Mouse (Mus musculus): Measurements from ENCODE around the gene Dscaml1. TPM values are rescaled to one million over a fixed set of nuclear protein-coding genes. Genes with fewer than 3 reads are reported as not detected.

The Dscaml1 gene
- total RNA-seq, 1 experiment, result 1.3 TPM

GRCm38 (mm10) chr9:45549796-45550195, 123.4 kb downstream of the Dscaml1 start:
- no peaks in the 10 kb centered on the region for H3K9me3 ChIP-seq (ENCODE audit: control insufficient read depth, insufficient read depth, low read depth, low read length)
- TF ChIP-seq HCFC1 (IDR thresholded peaks at IDR 0.05; ENCODE audit: borderline replicate concordance, insufficient read depth, low read length) (no peak), CHD2 (IDR thresholded peaks at IDR 0.05; ENCODE audit: low read depth, low read length) (no peak), ZNF384 (IDR thresholded peaks at IDR 0.05; ENCODE audit: low read depth, low read length) (no peak), MAFK (IDR thresholded peaks at IDR 0.05; ENCODE audit: insufficient read depth, low read depth, low read length) (no peak), ZC3H11A (IDR thresholded peaks at IDR 0.05; ENCODE audit: borderline replicate concordance, low read depth, low read length) (no peak)
- in situ Hi-C loops (cut with MboI; ENCODE audit: low sequenced_read_pairs in 2 of 2, unreplicated experiment in 2 of 2), result no loop called here
- no peak for DNase-seq (ENCODE audit: low read depth, low spot score)
- H3K4me1 ChIP-seq (ENCODE audit: control insufficient read depth in 2 of 2, insufficient read depth in 2 of 2, low read length in 2 of 2, poor library complexity in 1 of 2), result 0 out of 4 replicates have a peak, but pooled peaks cover 0 to 2% of the 10 kb centered on the region in 2 experiments
- no peaks in the 10 kb centered on the region for H3K36me3 ChIP-seq (ENCODE audit: control insufficient read depth, insufficient read depth, low read length, poor library complexity, severe bottlenecking)
- no peak overlapping the region for H3K27ac ChIP-seq (ENCODE audit: insufficient read depth, low read depth, low read length, poor library complexity, severe bottlenecking)
- no peak overlapping the region for H3K9ac ChIP-seq (ENCODE audit: insufficient read depth, low read depth, low read length, poor library complexity, severe bottlenecking)
- H3K4me3 ChIP-seq (ENCODE audit: insufficient read depth in 1 of 2, low read depth in 1 of 2, low read length in 2 of 2, poor library complexity in 1 of 2, severe bottlenecking in 1 of 2), result no peak overlapping the region

- no peaks in the 10 kb centered on the region for H3K36me3 ChIP-seq (ENCODE audit: control insufficient read depth, insufficient read depth, low read length, poor library complexity, severe bottlenecking)
- no peaks in the 10 kb centered on the region for H3K9me3 ChIP-seq (ENCODE audit: control insufficient read depth, insufficient read depth, low read depth, low read length)
- no peak overlapping the region for H3K27ac ChIP-seq (ENCODE audit: insufficient read depth, low read depth, low read length, poor library complexity, severe bottlenecking)
- in situ Hi-C loops (cut with MboI; ENCODE audit: low sequenced_read_pairs in 2 of 2, unreplicated experiment in 2 of 2), result no loop called here
- H3K4me1 ChIP-seq (ENCODE audit: control insufficient read depth in 2 of 2, insufficient read depth in 2 of 2, low read length in 2 of 2, poor library complexity in 1 of 2), result 0 out of 4 replicates have a peak, but pooled peaks cover 0 to 2% of the 10 kb centered on the region in 2 experiments
- H3K9ac ChIP-seq (ENCODE audit: insufficient read depth, low read depth, low read length, poor library complexity, severe bottlenecking), result no peak overlapping the region
- H3K4me3 ChIP-seq (ENCODE audit: insufficient read depth in 1 of 2, low read depth in 1 of 2, low read length in 2 of 2, poor library complexity in 1 of 2, severe bottlenecking in 1 of 2), result no peak overlapping the region
- no peak for DNase-seq (ENCODE audit: low read depth, low spot score)
- TF ChIP-seq CHD2 (IDR thresholded peaks at IDR 0.05; ENCODE audit: low read depth, low read length) (no peak), ZNF384 (IDR thresholded peaks at IDR 0.05; ENCODE audit: low read depth, low read length) (no peak), HCFC1 (IDR thresholded peaks at IDR 0.05; ENCODE audit: borderline replicate concordance, insufficient read depth, low read length) (no peak), ZC3H11A (IDR thresholded peaks at IDR 0.05; ENCODE audit: borderline replicate concordance, low read depth, low read length) (no peak), MAFK (IDR thresholded peaks at IDR 0.05; ENCODE audit: insufficient read depth, low read depth, low read length) (no peak)
These were observed 123.8 kb downstream of the Dscaml1 start for GRCm38 (mm10) chr9:45550210-45550609.

- 0 out of 4 replicates have a peak, but pooled peaks cover 0 to 2% of the 10 kb centered on the region in 2 experiments for H3K4me1 ChIP-seq (ENCODE audit: control insufficient read depth in 2 of 2, insufficient read depth in 2 of 2, low read length in 2 of 2, poor library complexity in 1 of 2)
- no peak overlapping the region for H3K9ac ChIP-seq (ENCODE audit: insufficient read depth, low read depth, low read length, poor library complexity, severe bottlenecking)
- no peak overlapping the region for H3K27ac ChIP-seq (ENCODE audit: insufficient read depth, low read depth, low read length, poor library complexity, severe bottlenecking)
- no peaks in the 10 kb centered on the region for H3K36me3 ChIP-seq (ENCODE audit: control insufficient read depth, insufficient read depth, low read length, poor library complexity, severe bottlenecking)
- in situ Hi-C loops (cut with MboI; ENCODE audit: low sequenced_read_pairs in 2 of 2, unreplicated experiment in 2 of 2), result no loop called here
- TF ChIP-seq ZNF384 (IDR thresholded peaks at IDR 0.05; ENCODE audit: low read depth, low read length), result no peak
- TF ChIP-seq ZC3H11A (IDR thresholded peaks at IDR 0.05; ENCODE audit: borderline replicate concordance, low read depth, low read length), result no peak
- no peak for TF ChIP-seq MAFK (IDR thresholded peaks at IDR 0.05; ENCODE audit: insufficient read depth, low read depth, low read length)
- TF ChIP-seq HCFC1 (IDR thresholded peaks at IDR 0.05; ENCODE audit: borderline replicate concordance, insufficient read depth, low read length), result no peak
- DNase-seq (ENCODE audit: low read depth, low spot score), result no peak
- H3K4me3 ChIP-seq (ENCODE audit: insufficient read depth in 1 of 2, low read depth in 1 of 2, low read length in 2 of 2, poor library complexity in 1 of 2, severe bottlenecking in 1 of 2), result no peak overlapping the region
- H3K9me3 ChIP-seq (ENCODE audit: control insufficient read depth, insufficient read depth, low read depth, low read length), result no peaks in the 10 kb centered on the region
These were observed 124.2 kb downstream of the Dscaml1 start for GRCm38 (mm10) chr9:45550662-45551061.

GRCm38 (mm10) chr9:45555036-45555826, 128.8 kb downstream of the Dscaml1 start:
- H3K27ac ChIP-seq (ENCODE audit: insufficient read depth, low read depth, low read length, poor library complexity, severe bottlenecking), result no peak overlapping the region
- no peak for TF ChIP-seq HCFC1 (IDR thresholded peaks at IDR 0.05; ENCODE audit: borderline replicate concordance, insufficient read depth, low read length)
- no peak for TF ChIP-seq CHD2 (IDR thresholded peaks at IDR 0.05; ENCODE audit: low read depth, low read length)
- TF ChIP-seq ZC3H11A (IDR thresholded peaks at IDR 0.05; ENCODE audit: borderline replicate concordance, low read depth, low read length), result no peak
- TF ChIP-seq MAFK (IDR thresholded peaks at IDR 0.05; ENCODE audit: insufficient read depth, low read depth, low read length), result no peak
- no peak for TF ChIP-seq ZNF384 (IDR thresholded peaks at IDR 0.05; ENCODE audit: low read depth, low read length)
- no peak for DNase-seq (ENCODE audit: low read depth, low spot score)

More at GRCm38 (mm10) chr9:45555036-45555826, 128.8 kb downstream of the Dscaml1 start:
- Histone ChIP-seq H3K36me3 (ENCODE audit: control insufficient read depth, insufficient read depth, low read length, poor library complexity, severe bottlenecking) (no peaks in the 10 kb centered on the region), H3K4me1 (ENCODE audit: control insufficient read depth in 2 of 2, insufficient read depth in 2 of 2, low read length in 2 of 2, poor library complexity in 1 of 2) (0 out of 4 replicates have a peak, but pooled peaks cover 0 to 1% of the 10 kb centered on the region in 2 experiments), H3K4me3 (ENCODE audit: insufficient read depth in 1 of 2, low read depth in 1 of 2, low read length in 2 of 2, poor library complexity in 1 of 2, severe bottlenecking in 1 of 2) (no peak overlapping the region), H3K9ac (ENCODE audit: insufficient read depth, low read depth, low read length, poor library complexity, severe bottlenecking) (no peak overlapping the region), H3K9me3 (ENCODE audit: control insufficient read depth, insufficient read depth, low read depth, low read length) (no peaks in the 10 kb centered on the region)
- in situ Hi-C loops (cut with MboI; ENCODE audit: low sequenced_read_pairs in 2 of 2, unreplicated experiment in 2 of 2), result no loop called here

Measured in ES-E14 (cell line).